Mouse (Mus musculus) ovary, postnatal 36 days (tissue): Measurements from ENCODE around the gene Gm20795.
"Not testable (repeated sequence)": the region's sequence is repeated elsewhere in the genome, so short reads cannot be mapped to it uniquely, and the experiment has no call there.

Experiments
- DNase-seq: peaks from one replicate; pipeline ENCODE4 v3.0.0; 2022; ENCODE audit warnings: low spot score, mixed read lengths

The Gm20795 gene

GRCm38 (mm10) chrY:40804614-40805013 lies at the start of gene Gm20795:
Gm20795 (plus strand) TSS chrY:40804914.
- DNase-seq: not testable (repeated sequence)

GRCm38 (mm10) chrY:40775665-40776064 lies 29.0 kb upstream of the Gm20795 start, which contains the start of gene Gm21797:
Gm21797 (minus strand) TSS chrY:40775765.
- not testable (repeated sequence) for DNase-seq
